Mouse (Mus musculus): Measurements from ENCODE around the gene Scube1. TPM values are rescaled to one million over a fixed set of nuclear protein-coding genes. Genes with fewer than 3 reads are reported as not detected.

Gene Scube1
- polyA plus RNA-seq, 1 experiment from 2014 or later, result 8.7 TPM

DNA sequence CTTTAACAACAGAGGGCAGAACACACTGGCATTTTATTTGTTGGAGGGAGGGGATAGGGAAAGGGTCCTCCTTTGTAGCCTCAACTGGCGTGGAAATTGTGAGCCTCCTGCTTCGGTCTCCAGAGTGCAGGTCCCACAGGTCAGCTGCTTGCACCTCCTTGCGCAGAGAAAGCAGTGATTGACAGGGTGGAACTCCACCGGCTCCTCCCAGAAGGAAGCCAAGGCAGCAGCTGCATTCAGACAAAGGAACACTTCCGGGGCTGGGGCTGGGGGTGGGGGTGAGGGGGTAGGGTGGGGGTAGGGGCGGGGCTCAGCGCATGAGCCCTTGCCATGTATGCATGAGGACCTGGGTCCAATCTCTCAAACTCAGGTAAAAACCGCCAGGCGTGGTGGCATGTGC is 24.6 kb upstream of the Scube1 start:
- Histone ChIP-seq H3K36me3 (ENCODE audit: control insufficient read depth, insufficient read depth, low read length) (no peaks in the 10 kb centered on the region), H3K9ac (ENCODE audit: low read depth, low read length) (no peak overlapping the region), H3K27me3 (ENCODE audit: control insufficient read depth, insufficient read depth, low read depth, low read length) (no peaks in the 10 kb centered on the region), H3K4me2 (ENCODE audit: low read length) (no peak overlapping the region), H3K9me3 (replicated peaks; ENCODE audit: control insufficient read depth, low read length, poor library complexity, severe bottlenecking) (no peaks in the 10 kb centered on the region), H3K27ac (ENCODE audit: low read length) (no peak overlapping the region), H3K4me3 (ENCODE audit: low read depth, low read length) (no peak overlapping the region), H3K4me1 (ENCODE audit: control insufficient read depth, insufficient read depth, low read length) (no peaks in the 10 kb centered on the region)
- 51% methylated on average over 8 of the region's 9 CpGs for WGBS
- ATAC-seq, result no peak

DNA sequence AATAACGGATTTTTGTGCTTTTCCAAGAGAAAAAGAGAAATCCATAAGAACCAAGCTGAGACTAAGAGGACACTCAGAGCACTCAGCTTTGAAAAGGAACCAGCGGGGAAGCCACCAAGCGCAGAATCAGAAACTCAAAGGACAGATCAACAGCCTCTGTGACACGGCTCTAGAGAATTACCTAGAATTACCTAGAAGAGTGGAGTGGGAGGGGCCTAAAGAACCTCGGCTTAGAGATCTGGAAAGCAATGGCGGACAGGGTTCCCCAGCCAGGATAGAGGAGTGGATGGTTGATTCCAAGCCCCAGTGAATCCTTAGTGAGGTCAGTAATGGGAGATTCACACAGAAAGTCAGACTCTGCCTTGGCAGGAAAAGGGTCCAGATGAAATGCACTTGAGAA is 24.2 kb upstream of the Scube1 start:
- no peaks in the 10 kb centered on the region for H3K4me1 ChIP-seq (ENCODE audit: control insufficient read depth, insufficient read depth, low read length)
- H3K9me3 ChIP-seq (replicated peaks; ENCODE audit: control insufficient read depth, low read length, poor library complexity, severe bottlenecking), result no peaks in the 10 kb centered on the region
- no peak overlapping the region for H3K9ac ChIP-seq (ENCODE audit: low read depth, low read length)
- no peak overlapping the region for H3K27ac ChIP-seq (ENCODE audit: low read length)
- WGBS, result 72% methylated on average over 6 of the region's 6 CpGs
- H3K36me3 ChIP-seq (ENCODE audit: control insufficient read depth, insufficient read depth, low read length), result no peaks in the 10 kb centered on the region
- no peaks in the 10 kb centered on the region for H3K27me3 ChIP-seq (ENCODE audit: control insufficient read depth, insufficient read depth, low read depth, low read length)
- H3K4me2 ChIP-seq (ENCODE audit: low read length), result no peak overlapping the region
- no peak for ATAC-seq
- no peak overlapping the region for H3K4me3 ChIP-seq (ENCODE audit: low read depth, low read length)

DNA sequence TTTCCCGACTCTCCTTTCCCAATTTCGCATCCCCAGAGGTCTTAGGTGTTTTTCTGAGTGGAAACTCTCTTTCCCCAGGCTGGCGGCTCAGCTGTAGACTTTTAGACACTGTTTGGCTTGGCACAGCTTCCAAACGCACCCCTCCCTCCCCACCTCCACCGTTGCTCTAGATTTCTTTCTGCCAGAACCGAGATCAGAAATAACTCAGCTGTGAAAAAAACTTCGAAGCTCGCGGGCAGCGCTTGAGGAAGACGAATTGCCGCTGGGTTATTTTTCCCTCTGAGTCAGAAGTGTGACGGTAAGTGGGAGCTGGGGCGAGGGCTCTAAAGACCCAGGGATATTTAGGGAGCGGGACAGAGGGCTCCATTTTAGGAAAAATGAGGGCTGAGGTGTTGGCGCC is 21.5 kb upstream of the Scube1 start:
- Histone ChIP-seq H3K9me3 (replicated peaks; ENCODE audit: control insufficient read depth, low read length, poor library complexity, severe bottlenecking) (no peaks in the 10 kb centered on the region), H3K36me3 (ENCODE audit: control insufficient read depth, insufficient read depth, low read length) (no peaks in the 10 kb centered on the region), H3K4me1 (ENCODE audit: control insufficient read depth, insufficient read depth, low read length) (no peaks in the 10 kb centered on the region), H3K27me3 (ENCODE audit: control insufficient read depth, insufficient read depth, low read depth, low read length) (no peaks in the 10 kb centered on the region), H3K4me3 (ENCODE audit: low read depth, low read length) (no peak overlapping the region), H3K9ac (ENCODE audit: low read depth, low read length) (no peak overlapping the region), H3K27ac (ENCODE audit: low read length) (no peak overlapping the region), H3K4me2 (ENCODE audit: low read length) (no peak overlapping the region)
- WGBS, result 73% methylated on average over 16 of the region's 16 CpGs
- no peak for ATAC-seq

DNA sequence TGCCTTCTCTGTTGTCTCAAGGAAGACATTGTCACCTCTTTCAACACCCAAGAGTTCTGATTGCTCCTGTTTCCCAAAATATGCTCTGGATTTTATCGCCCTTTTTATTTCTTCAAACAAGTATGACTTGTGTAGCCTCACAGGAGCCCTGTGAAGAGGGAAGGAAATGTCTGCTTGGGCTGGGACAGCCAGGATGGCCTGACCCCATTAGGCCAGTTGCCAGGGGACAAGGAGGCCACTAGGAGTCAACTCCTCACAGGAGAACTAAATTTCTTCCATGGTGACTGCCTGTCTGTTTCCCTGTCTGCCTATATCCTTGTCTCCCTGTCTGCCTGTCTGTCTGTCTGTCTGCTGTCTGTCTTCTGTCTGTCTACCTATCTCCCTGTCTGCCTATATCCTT is 17.2 kb upstream of the Scube1 start:
- no peaks in the 10 kb centered on the region for H3K27me3 ChIP-seq (ENCODE audit: control insufficient read depth, insufficient read depth, low read depth, low read length)
- no peaks in the 10 kb centered on the region for H3K9me3 ChIP-seq (replicated peaks; ENCODE audit: control insufficient read depth, low read length, poor library complexity, severe bottlenecking)
- no peaks in the 10 kb centered on the region for H3K36me3 ChIP-seq (ENCODE audit: control insufficient read depth, insufficient read depth, low read length)
- H3K27ac ChIP-seq (ENCODE audit: low read length), result no peak overlapping the region
- no peaks in the 10 kb centered on the region for H3K4me1 ChIP-seq (ENCODE audit: control insufficient read depth, insufficient read depth, low read length)
- H3K4me2 ChIP-seq (ENCODE audit: low read length), result no peak overlapping the region
- WGBS, result 82% methylated on average over 1 of the region's 1 CpGs
- H3K9ac ChIP-seq (ENCODE audit: low read depth, low read length), result no peak overlapping the region
- ATAC-seq, result no peak
- no peak overlapping the region for H3K4me3 ChIP-seq (ENCODE audit: low read depth, low read length)

DNA sequence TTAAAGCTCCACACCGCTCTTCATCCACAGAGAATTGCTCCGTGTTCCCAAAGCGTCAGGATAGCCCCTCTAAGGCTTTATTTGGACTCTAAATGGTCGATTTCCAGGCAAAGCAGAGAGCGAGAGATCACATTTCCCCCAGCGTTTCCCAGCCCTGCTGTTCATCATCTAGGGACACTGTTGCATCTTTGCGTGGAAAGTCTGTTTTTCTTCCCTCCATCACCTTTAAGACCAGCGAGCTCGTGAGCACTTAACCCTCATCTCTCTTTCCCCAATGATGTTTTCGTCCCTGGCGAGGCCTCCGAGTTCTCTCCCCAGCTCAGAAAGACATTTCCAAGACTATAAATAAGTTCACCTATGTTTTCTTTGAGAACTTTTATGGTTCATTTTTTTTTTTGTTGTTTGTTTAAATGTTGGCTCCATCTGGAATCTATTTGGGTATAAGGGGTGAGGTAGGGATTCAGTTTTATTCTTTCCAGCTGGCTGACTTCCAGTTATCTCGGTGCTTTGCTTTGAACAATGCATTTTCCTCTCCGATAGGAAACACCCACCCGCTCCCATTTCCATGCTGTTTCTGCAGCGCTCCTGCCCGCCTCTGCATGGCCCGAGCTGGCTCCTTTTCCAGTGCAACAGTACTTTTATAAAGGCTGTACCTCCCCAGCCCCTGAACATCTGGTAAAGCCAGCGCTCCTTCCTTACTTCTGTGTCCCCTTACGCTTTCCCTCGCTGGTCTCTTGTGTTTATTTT is 16.0 kb upstream of the Scube1 start:
- H3K4me3 ChIP-seq (ENCODE audit: low read depth, low read length), result no peak overlapping the region
- H3K36me3 ChIP-seq (ENCODE audit: control insufficient read depth, insufficient read depth, low read length), result no peaks in the 10 kb centered on the region
- ATAC-seq, result no peak
- H3K9me3 ChIP-seq (replicated peaks; ENCODE audit: control insufficient read depth, low read length, poor library complexity, severe bottlenecking), result no peaks in the 10 kb centered on the region
- no peak overlapping the region for H3K9ac ChIP-seq (ENCODE audit: low read depth, low read length)
- 21% methylated on average over 21 of the region's 21 CpGs for WGBS
- H3K27ac ChIP-seq (ENCODE audit: low read length), result no peak overlapping the region
- no peaks in the 10 kb centered on the region for H3K4me1 ChIP-seq (ENCODE audit: control insufficient read depth, insufficient read depth, low read length)
- H3K27me3 ChIP-seq (ENCODE audit: control insufficient read depth, insufficient read depth, low read depth, low read length), result peaks cover 2% of the 10 kb centered on the region; the same call in 1 of the 2 replicates
- H3K4me2 ChIP-seq (ENCODE audit: low read length), result no peak overlapping the region

DNA sequence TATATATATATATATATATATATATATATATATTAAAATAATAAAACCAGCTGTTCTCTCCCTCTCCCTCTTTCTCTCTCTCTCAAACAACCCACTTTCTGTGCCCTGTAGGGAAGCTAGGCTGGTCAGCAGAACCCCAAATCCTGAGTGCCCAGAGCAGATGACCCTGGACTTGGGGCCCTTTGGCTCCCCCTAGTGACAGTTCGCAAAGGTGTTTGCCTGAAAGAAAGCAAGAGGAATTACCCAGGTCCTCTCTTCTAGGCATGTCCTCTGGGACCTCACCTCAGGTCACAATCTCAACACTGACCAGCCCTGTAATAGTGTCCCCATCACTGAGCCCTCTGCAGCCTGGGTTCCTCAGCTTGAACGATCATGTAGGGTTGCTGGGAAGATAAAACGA is 2.8 kb upstream of the Scube1 start:
- Histone ChIP-seq H3K9me3 (replicated peaks; ENCODE audit: control insufficient read depth, low read length, poor library complexity, severe bottlenecking) (no peaks in the 10 kb centered on the region), H3K4me1 (ENCODE audit: control insufficient read depth, insufficient read depth, low read length) (peaks cover 17% of the 10 kb centered on the region), H3K4me3 (ENCODE audit: low read depth, low read length) (no peak overlapping the region), H3K27ac (ENCODE audit: low read length) (no peak overlapping the region), H3K9ac (ENCODE audit: low read depth, low read length) (no peak overlapping the region), H3K27me3 (ENCODE audit: control insufficient read depth, insufficient read depth, low read depth, low read length) (0 out of 2 replicates have a peak, but pooled peaks cover 6% of the 10 kb centered on the region), H3K36me3 (ENCODE audit: control insufficient read depth, insufficient read depth, low read length) (no peaks in the 10 kb centered on the region), H3K4me2 (ENCODE audit: low read length) (no peak overlapping the region)
- WGBS, result 6% methylated on average over 3 of the region's 3 CpGs
- no peak for ATAC-seq

DNA sequence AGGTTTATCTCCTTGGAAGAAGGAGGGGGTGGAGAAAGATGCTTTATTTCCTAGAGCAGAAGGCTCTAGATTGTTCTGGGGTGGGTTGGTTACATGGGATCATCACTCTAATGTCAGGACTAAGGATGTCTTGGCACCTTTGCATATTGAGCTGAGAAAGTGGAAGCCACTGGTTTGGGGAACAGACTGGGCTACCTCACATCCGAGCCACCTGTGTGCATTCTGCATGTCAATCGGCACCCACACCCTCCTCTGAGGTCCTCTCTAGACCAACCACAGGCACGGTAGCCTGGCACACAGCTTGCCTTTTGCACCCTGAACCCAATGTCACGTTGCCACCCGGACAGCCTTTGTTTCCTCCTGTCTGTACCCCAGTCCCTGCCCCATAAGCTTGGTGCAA is 1.9 kb upstream of the Scube1 start:
- H3K4me1 ChIP-seq (ENCODE audit: control insufficient read depth, insufficient read depth, low read length), result peaks cover 17% of the 10 kb centered on the region
- H3K9ac ChIP-seq (ENCODE audit: low read depth, low read length), result no peak overlapping the region
- no peak overlapping the region for H3K4me3 ChIP-seq (ENCODE audit: low read depth, low read length)
- no peak overlapping the region for H3K27ac ChIP-seq (ENCODE audit: low read length)
- H3K27me3 ChIP-seq (ENCODE audit: control insufficient read depth, insufficient read depth, low read depth, low read length), result 0 out of 2 replicates have a peak, but pooled peaks cover 6% of the 10 kb centered on the region
- WGBS, result 80% methylated on average over 5 of the region's 5 CpGs
- H3K9me3 ChIP-seq (replicated peaks; ENCODE audit: control insufficient read depth, low read length, poor library complexity, severe bottlenecking), result no peaks in the 10 kb centered on the region
- ATAC-seq, result no peak
- H3K36me3 ChIP-seq (ENCODE audit: control insufficient read depth, insufficient read depth, low read length), result no peaks in the 10 kb centered on the region
- no peak overlapping the region for H3K4me2 ChIP-seq (ENCODE audit: low read length)

DNA sequence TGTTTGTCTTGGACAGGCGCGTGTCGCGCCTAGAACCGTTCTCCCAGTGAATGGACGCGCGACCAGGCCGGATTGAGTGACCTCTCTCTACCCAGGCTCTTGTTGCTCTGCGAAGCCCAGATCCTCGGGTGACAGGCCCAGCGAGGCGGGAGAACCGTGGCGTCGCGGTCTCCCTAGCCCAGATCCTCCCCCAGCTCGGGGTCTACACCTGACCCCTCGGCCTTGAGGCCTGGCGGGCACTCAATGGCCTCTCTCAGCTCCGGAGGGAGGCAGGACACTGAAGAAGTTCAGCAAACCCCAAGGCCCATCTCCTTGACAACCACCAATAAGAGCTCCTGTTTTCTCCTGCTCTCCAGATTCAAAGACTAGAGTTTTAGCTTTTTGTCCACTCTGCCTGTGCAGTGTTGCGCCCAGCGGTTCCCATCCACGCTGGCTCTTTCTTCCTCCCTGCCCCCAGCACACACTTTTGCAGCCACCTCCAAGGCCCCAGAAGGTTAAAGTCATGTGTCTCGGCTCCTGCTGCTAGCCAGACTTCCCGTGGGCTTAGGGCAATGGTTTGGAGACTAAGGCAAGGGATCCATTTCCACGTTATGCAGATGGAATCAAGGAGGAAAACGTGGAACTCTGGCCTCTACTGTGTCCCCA is 857 bp upstream of the Scube1 start:
- Histone ChIP-seq H3K27me3 (ENCODE audit: control insufficient read depth, insufficient read depth, low read depth, low read length) (0 out of 2 replicates have a peak, but pooled peaks cover 3% of the 10 kb centered on the region), H3K4me1 (ENCODE audit: control insufficient read depth, insufficient read depth, low read length) (peaks cover 17% of the 10 kb centered on the region), H3K36me3 (ENCODE audit: control insufficient read depth, insufficient read depth, low read length) (no peaks in the 10 kb centered on the region), H3K4me3 (ENCODE audit: low read depth, low read length) (peak overlapping the region; percentile 74), H3K9ac (ENCODE audit: low read depth, low read length) (no peak overlapping the region; the same call in 1 of the 2 replicates), H3K4me2 (ENCODE audit: low read length) (peak overlapping the region; percentile 86), H3K9me3 (replicated peaks; ENCODE audit: control insufficient read depth, low read length, poor library complexity, severe bottlenecking) (no peaks in the 10 kb centered on the region), H3K27ac (ENCODE audit: low read length) (no peak overlapping the region)
- 7% methylated on average over 28 of the region's 28 CpGs for WGBS
- peak; percentile 34 for ATAC-seq

DNA sequence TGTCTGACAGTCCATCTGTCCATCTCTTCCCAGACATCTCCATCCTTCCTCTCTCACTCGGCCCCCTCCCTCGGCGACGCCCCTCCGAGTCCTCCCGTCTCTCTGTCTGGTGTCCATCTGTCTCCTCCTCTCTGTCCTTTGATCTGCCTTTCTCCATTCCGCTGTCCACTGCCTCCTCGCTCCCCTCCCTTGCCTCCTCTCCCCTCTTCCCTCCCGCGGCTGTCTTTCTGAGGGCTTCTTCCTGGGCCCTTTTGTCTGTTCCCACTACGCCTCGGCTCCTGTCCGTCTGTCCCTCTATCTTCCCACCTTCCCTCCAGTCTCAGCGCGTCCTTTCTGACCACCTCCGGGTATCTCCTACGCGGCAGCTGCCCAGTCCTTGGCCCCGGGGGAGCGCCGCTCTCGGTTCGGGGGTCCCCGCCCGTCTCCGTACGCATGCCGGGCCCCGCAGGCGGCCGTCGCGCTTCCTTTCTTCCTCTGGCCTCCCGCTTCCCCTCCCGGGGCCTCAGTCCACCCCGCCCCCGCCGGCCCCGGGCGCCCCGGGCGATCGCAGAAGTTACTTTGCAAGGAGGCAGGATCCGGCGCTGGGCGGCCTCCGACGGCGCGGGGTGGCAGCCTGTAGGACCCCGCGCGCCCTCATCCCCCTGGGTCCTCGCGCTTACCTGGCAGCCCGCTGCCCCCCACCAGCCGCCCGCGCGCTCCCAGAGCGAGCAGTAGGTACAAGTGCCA is 498 bp downstream of the Scube1 start:
- WGBS, result under 1% methylated on average over 60 of the region's 61 CpGs
- peak overlapping the region; percentile 86 for H3K4me2 ChIP-seq (ENCODE audit: low read length)
- H3K9me3 ChIP-seq (replicated peaks; ENCODE audit: control insufficient read depth, low read length, poor library complexity, severe bottlenecking), result no peaks in the 10 kb centered on the region
- H3K27ac ChIP-seq (ENCODE audit: low read length), result no peak overlapping the region
- H3K4me3 ChIP-seq (ENCODE audit: low read depth, low read length), result peak overlapping the region; percentile 74
- H3K4me1 ChIP-seq (ENCODE audit: control insufficient read depth, insufficient read depth, low read length), result peaks cover 17% of the 10 kb centered on the region
- ATAC-seq, result peak; percentile 53
- peak overlapping the region; percentile 74 for H3K9ac ChIP-seq (ENCODE audit: low read depth, low read length)
- no peaks in the 10 kb centered on the region for H3K36me3 ChIP-seq (ENCODE audit: control insufficient read depth, insufficient read depth, low read length)
- 0 out of 2 replicates have a peak, but pooled peaks cover 3% of the 10 kb centered on the region for H3K27me3 ChIP-seq (ENCODE audit: control insufficient read depth, insufficient read depth, low read depth, low read length)
